Mouse (Mus musculus) midbrain, embryonic 11.5 days (tissue): ENCODE results near the gene Klhl26. TPM values are rescaled to one million over a fixed set of nuclear protein-coding genes. Genes with fewer than 3 reads are reported as not detected.

Source experiments
- ATAC-seq: fragments of 200-750 bp; cut with Nextera tagmentation; 2 replicates; pipeline ENCODE4 v1.8.0; 2017; ENCODE audit warnings: moderate TSS enrichment, moderate library complexity; ENCODE audit not compliant: low FRiP score
- DNase-seq: peaks from one replicate; pipeline ENCODE4 v3.0.0; 2015; ENCODE audit warnings: low spot score; ENCODE audit errors: missing footprints
- H3K27ac ChIP-seq: fragments of 300-500 bp; sonication (generic); 2 replicates; pipeline ENCODE4 v1.5.1; 2014; ENCODE audit warnings: low read depth, low read length
- H3K27me3 ChIP-seq: fragments of 300-500 bp; sonication (generic); 2 replicates; pipeline ENCODE4 v1.6.1; 2014; ENCODE audit warnings: mild to moderate bottlenecking, low read length, moderate library complexity, mixed read lengths; ENCODE audit not compliant: control insufficient read depth, insufficient read depth
- H3K36me3 ChIP-seq: fragments of 300-500 bp; sonication (generic); 2 replicates; pipeline ENCODE4 v1.6.1; 2014; ENCODE audit warnings: mild to moderate bottlenecking, low read length, moderate library complexity, mixed read lengths; ENCODE audit not compliant: control insufficient read depth, insufficient read depth
- H3K4me1 ChIP-seq: fragments of 300-500 bp; sonication (generic); 2 replicates; pipeline ENCODE4 v1.6.1; 2014; ENCODE audit warnings: low read length; ENCODE audit not compliant: control insufficient read depth, insufficient read depth
- H3K4me2 ChIP-seq: fragments of 300-500 bp; sonication (generic); 2 replicates; pipeline ENCODE4 v1.6.1; 2014; ENCODE audit warnings: mild to moderate bottlenecking, moderate library complexity
- H3K4me3 ChIP-seq: fragments of 300-500 bp; sonication (generic); 2 replicates; pipeline ENCODE4 v1.5.1; 2014; ENCODE audit warnings: low read depth, low read length
- H3K9ac ChIP-seq: fragments of 300-500 bp; sonication (generic); 2 replicates; pipeline ENCODE4 v1.6.1; 2014; ENCODE audit warnings: low read length
- H3K9me3 ChIP-seq: fragments of 300-500 bp; sonication (generic); 2 replicates; pipeline ENCODE4 v1.6.1; 2016; ENCODE audit warnings: low read length; ENCODE audit not compliant: control insufficient read depth
- WGBS: fragments of 180-500 bp; shearing (Covaris S2); extraction: QIAGEN DNeasy Blood & Tissue Kit; methylation state at CpG from one replicate; pipeline ENCODE4 v1.1.7; 2014; 5-methylcytosine and 5-hydroxymethylcytosine counted together
- polyA plus RNA-seq: library from polyadenylated mRNA; unstranded; fragments of >200 nt; fragmentation: Nextera tagmentation; extraction: Ambion mirVana; gene quantifications from 2 replicates; pipeline ENCODE4 v1.2.1, GENCODE M21; 2014

Klhl26 gene
- polyA plus RNA-seq, 1 experiment from 2014 or later = 13.1 TPM

DNA sequence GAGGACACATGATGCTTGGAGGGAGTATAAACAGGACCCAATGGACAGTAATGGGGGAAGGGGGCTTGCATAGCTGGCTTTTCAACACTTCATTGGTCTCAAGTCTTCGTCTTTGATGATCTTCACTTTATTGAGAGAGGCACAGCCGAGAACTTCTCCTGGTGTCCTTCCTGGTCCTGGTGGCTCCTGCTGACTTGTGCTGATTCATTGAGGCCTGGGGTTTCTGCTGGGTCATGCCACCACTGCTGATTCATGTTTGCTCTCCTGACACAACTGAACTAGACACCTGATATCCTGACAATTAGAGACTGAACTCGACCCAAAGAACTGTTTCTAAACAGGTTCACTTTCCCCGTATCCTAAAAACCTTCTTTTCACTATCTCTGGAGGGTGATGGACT, 33.4 kb downstream of the Klhl26 start:
- H3K27me3 ChIP-seq = no peaks in the 10 kb centered on the region
- H3K4me1 ChIP-seq = peaks cover 8% of the 10 kb centered on the region
- H3K27ac ChIP-seq = no peak overlapping the region
- H3K4me3 ChIP-seq = no peak overlapping the region
- ATAC-seq = no peak
- H3K4me2 ChIP-seq = no peak overlapping the region
- H3K36me3 ChIP-seq = no peaks in the 10 kb centered on the region
- no peak for DNase-seq
- no peaks in the 10 kb centered on the region for H3K9me3 ChIP-seq
- H3K9ac ChIP-seq = no peak overlapping the region
- 81% methylated on average over 4 of the region's 4 CpGs for WGBS

GRCm38 (mm10) chr8:70441565-70441964, 35.2 kb downstream of the Klhl26 start:
- Histone ChIP-seq H3K9ac (no peak overlapping the region), H3K4me2 (no peak overlapping the region), H3K4me3 (no peak overlapping the region), H3K27me3 (no peaks in the 10 kb centered on the region), H3K9me3 (no peaks in the 10 kb centered on the region), H3K36me3 (no peaks in the 10 kb centered on the region), H3K27ac (no peak overlapping the region), H3K4me1 (peaks cover 8% of the 10 kb centered on the region)
- 63% methylated on average over 3 of the region's 3 CpGs for WGBS
- ATAC-seq (no peak), DNase-seq (no peak)

DNA sequence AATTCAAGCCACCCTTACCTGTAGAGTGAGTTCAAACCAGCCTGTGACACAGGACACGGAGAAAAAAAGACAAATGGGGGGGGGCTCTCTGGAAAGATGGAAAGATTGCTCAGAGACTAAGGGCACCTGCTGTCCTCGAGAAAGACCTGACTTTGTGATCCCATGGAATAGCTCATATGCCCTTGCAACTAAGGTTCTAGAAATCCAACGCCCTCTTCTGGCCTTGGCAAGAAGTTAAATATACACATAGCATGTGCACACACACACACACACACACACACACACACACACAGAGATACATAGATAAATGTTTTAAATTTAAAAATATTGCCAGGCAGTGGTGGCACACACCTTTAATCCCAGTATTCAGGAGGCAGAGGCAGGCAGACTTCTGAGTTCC, 36.5 kb downstream of the Klhl26 start:
- Histone ChIP-seq H3K9ac (peak overlapping the region; percentile 70), H3K4me2 (peak overlapping the region; percentile 78), H3K9me3 (no peaks in the 10 kb centered on the region), H3K36me3 (no peaks in the 10 kb centered on the region), H3K27me3 (no peaks in the 10 kb centered on the region), H3K27ac (no peak overlapping the region), H3K4me1 (peaks cover 8% of the 10 kb centered on the region), H3K4me3 (peak overlapping the region; percentile 47; the same call in 1 of the 2 replicates)
- DNase-seq (no peak), ATAC-seq (no peak)
- 46% methylated on average over 3 of the region's 3 CpGs for WGBS

- H3K36me3 ChIP-seq = no peaks in the 10 kb centered on the region
- peaks cover 8% of the 10 kb centered on the region for H3K4me1 ChIP-seq
- H3K9me3 ChIP-seq = no peaks in the 10 kb centered on the region
- H3K27me3 ChIP-seq = no peaks in the 10 kb centered on the region
- no peak for DNase-seq
- H3K4me2 ChIP-seq = peak overlapping the region; percentile 78
- peak overlapping the region; percentile 47 for H3K4me3 ChIP-seq
- peak overlapping the region; percentile 70 for H3K9ac ChIP-seq
- no peak for ATAC-seq
- 7% methylated on average over 7 of the region's 7 CpGs for WGBS
- H3K27ac ChIP-seq = peak overlapping the region; percentile 63
Measured at GRCm38 (mm10) chr8:70439848-70440179, 37.0 kb downstream of the Klhl26 start.

DNA sequence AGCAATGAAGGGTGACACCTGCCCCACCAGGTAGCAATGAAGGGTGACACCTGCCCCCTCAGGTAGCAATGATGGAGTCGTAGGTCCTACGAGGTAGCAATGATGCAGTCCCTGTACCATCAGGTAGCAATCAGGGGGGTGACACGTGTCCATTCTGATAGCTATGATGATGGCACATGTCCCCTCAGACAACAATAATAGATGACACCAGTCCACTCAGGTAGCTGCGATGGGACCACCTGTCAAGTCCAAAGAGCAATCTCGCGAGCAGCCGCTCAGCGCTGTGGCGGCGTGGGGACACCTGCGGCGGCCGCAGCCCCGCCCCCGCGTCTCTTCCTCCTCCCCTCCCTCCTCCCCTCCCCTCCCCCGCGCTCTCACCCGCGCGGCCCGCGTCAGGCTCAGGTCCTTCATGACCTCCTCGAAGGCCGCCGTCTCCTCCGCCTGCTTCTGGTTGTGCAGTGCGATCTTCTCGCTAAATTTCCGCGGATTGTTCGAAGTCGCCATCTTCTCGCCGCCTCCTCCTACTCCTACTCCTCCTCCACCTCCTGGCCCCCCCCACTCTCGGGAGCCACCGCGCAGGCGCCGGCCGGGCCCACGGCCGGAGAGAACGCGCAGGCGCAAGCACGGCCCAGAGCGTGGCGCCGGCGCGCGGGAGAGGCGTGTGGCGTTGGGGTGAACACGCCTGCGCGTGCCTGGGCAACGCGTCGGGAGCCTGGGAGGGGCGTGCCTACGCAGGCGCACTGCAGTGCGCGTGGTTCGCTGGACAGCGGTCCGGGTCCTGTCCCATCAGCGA, 37.5 kb downstream of the Klhl26 start, which contains the start of gene Crtc1:
Gene Crtc1 (minus strand): TSS at position 525 of the 793 bp plus-strand sequence.
- Histone ChIP-seq H3K4me1 (peaks cover 8% of the 10 kb centered on the region), H3K9me3 (no peaks in the 10 kb centered on the region), H3K4me2 (peak within 1 kb of the TSS; percentile 78), H3K36me3 (no peaks in the 10 kb centered on the region), H3K27ac (peak within 1 kb of the TSS; percentile 63), H3K4me3 (peak within 1 kb of the TSS; percentile 47), H3K9ac (peak within 1 kb of the TSS; percentile 70), H3K27me3 (no peaks in the 10 kb centered on the region)
- WGBS = under 1% methylated on average over 68 of the region's 70 CpGs
- ATAC-seq = peak; percentile 98
- DNase-seq = peak; percentile 100

- no peak overlapping the region for H3K9ac ChIP-seq
- H3K36me3 ChIP-seq = no peaks in the 10 kb centered on the region
- H3K4me3 ChIP-seq = no peak overlapping the region
- H3K27ac ChIP-seq = no peak overlapping the region
- H3K4me2 ChIP-seq = peak overlapping the region; percentile 0
- H3K9me3 ChIP-seq = no peaks in the 10 kb centered on the region
- ATAC-seq (no peak), DNase-seq (no peak)
- peaks cover 8% of the 10 kb centered on the region for H3K4me1 ChIP-seq
- H3K27me3 ChIP-seq = no peaks in the 10 kb centered on the region
- WGBS = 94% methylated on average over 2 of the region's 2 CpGs
Measured at GRCm38 (mm10) chr8:70438423-70438822, 38.3 kb downstream of the Klhl26 start.

DNA sequence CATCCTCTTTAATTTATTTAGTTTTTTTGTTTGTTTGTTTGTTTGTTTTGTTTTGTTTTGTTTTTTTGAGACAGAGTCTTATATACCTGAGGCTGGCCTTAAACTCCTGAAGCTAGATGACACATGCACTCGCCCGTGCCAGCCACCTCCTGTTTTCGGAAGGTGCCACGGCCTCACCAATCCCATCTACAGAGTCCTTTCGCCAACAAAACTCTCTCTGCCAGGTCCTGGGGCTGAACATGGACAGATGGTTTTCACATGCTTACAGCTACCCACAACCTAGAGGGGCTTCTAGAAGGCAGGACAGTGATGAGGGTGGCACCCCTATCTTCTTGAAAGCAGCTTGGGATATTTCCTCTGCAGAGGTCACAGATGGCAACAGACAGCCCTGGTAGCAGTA, 41.6 kb downstream of the Klhl26 start:
- Histone ChIP-seq H3K4me2 (no peak overlapping the region), H3K36me3 (no peaks in the 10 kb centered on the region), H3K27ac (no peak overlapping the region), H3K9ac (no peak overlapping the region), H3K27me3 (no peaks in the 10 kb centered on the region), H3K9me3 (no peaks in the 10 kb centered on the region), H3K4me1 (peaks cover 8% of the 10 kb centered on the region), H3K4me3 (no peak overlapping the region)
- DNase-seq = no peak
- no peak for ATAC-seq
- 95% methylated on average over 5 of the region's 5 CpGs for WGBS

DNA sequence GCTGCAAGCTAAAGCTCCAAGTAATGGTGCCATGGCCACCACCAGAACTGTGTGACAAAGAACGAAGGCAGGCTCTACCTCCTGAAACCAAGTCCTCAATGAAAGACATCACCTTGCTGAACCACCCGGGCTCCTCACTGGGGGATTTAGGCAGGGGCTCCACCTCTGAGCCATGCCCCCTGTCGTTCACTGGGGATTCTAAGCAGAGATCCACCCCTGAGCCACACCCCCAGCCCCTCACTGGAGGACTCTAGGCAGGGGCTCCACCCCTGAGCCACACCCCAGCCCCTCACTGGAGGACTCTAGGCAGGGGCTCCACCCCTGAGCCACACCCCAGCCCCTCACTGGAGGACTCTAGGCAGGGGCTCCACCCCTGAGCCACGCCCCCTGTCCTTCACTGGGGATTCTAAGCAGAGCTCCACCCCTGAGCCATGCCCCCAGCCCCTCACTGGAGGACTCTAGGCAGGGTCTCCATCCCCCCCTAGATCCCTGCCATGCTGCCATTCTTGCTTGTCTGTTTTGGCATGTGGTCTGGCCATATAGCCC, 43.7 kb downstream of the Klhl26 start:
- DNase-seq (no peak), ATAC-seq (0 out of 2 replicates have a peak, but pooled peaks have one; percentile 44)
- Histone ChIP-seq H3K27me3 (no peaks in the 10 kb centered on the region), H3K9me3 (no peaks in the 10 kb centered on the region), H3K27ac (no peak overlapping the region), H3K4me2 (no peak overlapping the region), H3K36me3 (no peaks in the 10 kb centered on the region; the same call in 1 of the 2 replicates), H3K9ac (no peak overlapping the region), H3K4me1 (no peaks in the 10 kb centered on the region), H3K4me3 (no peak overlapping the region)
- WGBS = 32% methylated on average over 4 of the region's 4 CpGs

- H3K4me2 ChIP-seq = no peak overlapping the region
- ATAC-seq = no peak
- WGBS = 97% methylated on average over 4 of the region's 4 CpGs
- H3K9ac ChIP-seq = no peak overlapping the region
- H3K9me3 ChIP-seq = no peaks in the 10 kb centered on the region
- no peaks in the 10 kb centered on the region for H3K27me3 ChIP-seq
- no peak overlapping the region for H3K27ac ChIP-seq
- no peak overlapping the region for H3K4me3 ChIP-seq
- no peaks in the 10 kb centered on the region for H3K4me1 ChIP-seq
- no peaks in the 10 kb centered on the region; the same call in 1 of the 2 replicates for H3K36me3 ChIP-seq
- no peak for DNase-seq
Measured at GRCm38 (mm10) chr8:70431213-70431612, 45.6 kb downstream of the Klhl26 start.
